Mouse (Mus musculus) midbrain, embryonic 15.5 days (tissue): ENCODE measurements around the gene Ptbp1. TPM values are rescaled to one million over a fixed set of nuclear protein-coding genes. Genes with fewer than 3 reads are reported as not detected.
"Not testable (repeated sequence)": the region's sequence is repeated elsewhere in the genome, so short reads cannot be mapped to it uniquely, and the experiment has no call there.

Source experiments
- ATAC-seq: fragments of 200-750 bp; cut with Nextera tagmentation; replicated peaks from 2 replicates; pipeline ENCODE4 v1.8.0; 2017; ENCODE audit warnings: moderate TSS enrichment
- H3K27ac ChIP-seq: fragments of 300-500 bp; sonication (generic); 2 replicates; pipeline ENCODE4 v1.5.1; 2015; ENCODE audit warnings: mild to moderate bottlenecking, inconsistent platforms
- H3K27me3 ChIP-seq: fragments of 300-500 bp; sonication (generic); replicated peaks from 2 replicates; pipeline ENCODE4 v1.6.1; 2015; ENCODE audit warnings: inconsistent platforms
- H3K36me3 ChIP-seq: fragments of 300-500 bp; sonication (generic); replicated peaks from 2 replicates; pipeline ENCODE4 v1.6.1; 2015; ENCODE audit warnings: inconsistent platforms
- H3K4me1 ChIP-seq: fragments of 300-500 bp; sonication (generic); 2 replicates; pipeline ENCODE4 v1.6.1; 2015; ENCODE audit warnings: inconsistent platforms
- H3K4me2 ChIP-seq: fragments of 300-500 bp; sonication (generic); 2 replicates; pipeline ENCODE4 v1.6.1; 2015; ENCODE audit warnings: inconsistent platforms, mild to moderate bottlenecking, moderate library complexity
- H3K4me3 ChIP-seq: fragments of 300-500 bp; sonication (generic); 2 replicates; pipeline ENCODE4 v1.5.1; 2015; ENCODE audit warnings: mild to moderate bottlenecking, inconsistent platforms
- H3K9ac ChIP-seq: fragments of 300-500 bp; sonication (generic); 2 replicates; pipeline ENCODE4 v1.6.1; 2015; ENCODE audit warnings: mild to moderate bottlenecking, inconsistent platforms
- H3K9me3 ChIP-seq: fragments of 300-500 bp; sonication (generic); 2 replicates; pipeline ENCODE4 v1.6.1; 2016; ENCODE audit warnings: inconsistent platforms
- WGBS: fragments of 180-500 bp; shearing (Covaris S2); methylation state at CpG from one replicate; pipeline ENCODE4 v1.1.7; 2015; ENCODE audit warnings: mixed read lengths; 5-methylcytosine and 5-hydroxymethylcytosine counted together
- polyA plus RNA-seq: library from polyadenylated mRNA; unstranded; fragments of >200 nt; fragmentation: Nextera tagmentation; extraction: Ambion mirVana; gene quantifications from 2 replicates; pipeline ENCODE4 v1.2.1, GENCODE M21; 2015

Gene Ptbp1
- polyA plus RNA-seq, 1 experiment from 2014 or later = 72.7 TPM

DNA sequence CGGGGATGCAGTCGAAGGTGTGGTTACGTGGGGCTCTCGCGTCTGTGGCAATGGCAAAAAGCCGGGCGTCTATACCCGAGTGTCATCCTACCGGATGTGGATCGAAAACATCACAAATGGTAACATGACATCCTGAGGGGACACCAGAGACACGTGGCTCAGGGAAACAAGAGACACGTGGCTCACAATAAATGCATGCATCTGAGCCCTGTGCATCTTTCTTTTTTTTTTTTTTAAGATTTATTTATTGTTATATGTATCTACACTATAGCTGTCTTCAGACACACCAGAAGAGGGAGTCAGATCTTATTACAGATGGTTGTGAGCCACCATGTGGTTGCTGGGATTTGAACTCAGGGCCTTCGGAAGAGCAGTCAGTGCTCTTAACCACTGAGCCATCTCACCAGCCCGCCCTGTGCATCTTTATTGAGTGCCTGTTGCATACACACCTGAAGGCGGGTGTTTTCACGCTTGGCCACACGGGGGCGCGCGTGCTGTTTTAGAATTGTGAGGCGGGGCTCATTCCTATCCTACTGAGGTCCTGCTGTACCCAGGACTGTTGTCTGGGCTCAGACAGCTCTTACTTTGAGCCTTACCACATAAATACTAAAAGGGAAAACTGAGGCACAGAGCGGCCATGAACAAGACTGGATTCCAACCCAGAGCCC is 38.4 kb downstream of the Ptbp1 start:
- H3K27me3 ChIP-seq, H3K4me1 ChIP-seq, H3K27ac ChIP-seq, H3K4me3 ChIP-seq, H3K9me3 ChIP-seq, H3K4me2 ChIP-seq, H3K9ac ChIP-seq: not testable (repeated sequence)
- ATAC-seq = peak; percentile 24
- 46% methylated on average over 22 of the region's 22 CpGs for WGBS
- 0 out of 2 replicates have a peak, but pooled peaks cover 11% of the 10 kb centered on the region for H3K36me3 ChIP-seq

DNA sequence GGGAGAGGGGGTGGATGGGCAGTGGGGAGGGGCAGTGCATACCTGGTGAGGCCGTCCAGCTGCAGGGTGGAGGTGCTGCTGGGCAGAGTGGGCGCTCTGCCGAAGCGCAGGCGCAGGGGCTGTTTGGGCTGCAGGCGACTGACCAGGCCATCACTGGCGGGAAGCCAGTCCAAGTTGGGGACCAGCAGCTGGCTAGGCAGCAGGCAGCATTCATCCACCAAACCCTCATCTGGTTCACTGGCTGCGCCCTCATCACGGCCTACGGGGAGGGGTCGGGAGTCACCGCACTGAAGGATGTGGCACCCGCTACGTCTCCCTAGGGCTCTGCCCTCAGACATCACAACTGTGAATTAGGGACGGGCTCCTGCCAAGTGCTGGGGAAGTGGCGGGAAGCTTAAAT is 42.1 kb downstream of the Ptbp1 start:
- no peak for ATAC-seq
- Histone ChIP-seq H3K4me2 (no peak overlapping the region), H3K9ac (no peak overlapping the region), H3K36me3 (0 out of 2 replicates have a peak, but pooled peaks cover 11% of the 10 kb centered on the region), H3K4me3 (no peak overlapping the region), H3K9me3 (no peaks in the 10 kb centered on the region), H3K27ac (no peak overlapping the region), H3K27me3 (no peaks in the 10 kb centered on the region), H3K4me1 (peaks cover 9% of the 10 kb centered on the region; the same call in 1 of the 2 replicates)
- 89% methylated on average over 16 of the region's 16 CpGs for WGBS

DNA sequence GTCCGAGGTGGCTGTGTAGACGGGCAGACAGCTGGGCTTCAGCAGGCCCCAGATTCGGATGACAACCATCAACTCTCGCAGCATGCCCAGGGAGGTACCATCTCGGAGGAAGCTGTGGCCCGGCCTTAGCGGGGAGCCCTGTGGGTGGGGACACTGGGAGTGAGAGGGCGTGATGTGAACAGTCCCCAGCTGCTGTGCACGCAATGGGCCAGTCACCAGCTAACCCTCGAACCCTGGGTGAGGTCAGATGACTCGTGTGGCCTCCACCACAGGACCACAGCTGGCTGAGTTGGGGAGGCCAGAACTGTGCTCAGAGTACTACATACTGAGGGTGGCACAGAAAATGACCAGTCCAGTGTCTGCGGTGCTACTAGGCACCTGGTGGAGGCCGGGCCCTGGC is 42.6 kb downstream of the Ptbp1 start:
- H3K36me3 ChIP-seq = 0 out of 2 replicates have a peak, but pooled peaks cover 11% of the 10 kb centered on the region

DNA sequence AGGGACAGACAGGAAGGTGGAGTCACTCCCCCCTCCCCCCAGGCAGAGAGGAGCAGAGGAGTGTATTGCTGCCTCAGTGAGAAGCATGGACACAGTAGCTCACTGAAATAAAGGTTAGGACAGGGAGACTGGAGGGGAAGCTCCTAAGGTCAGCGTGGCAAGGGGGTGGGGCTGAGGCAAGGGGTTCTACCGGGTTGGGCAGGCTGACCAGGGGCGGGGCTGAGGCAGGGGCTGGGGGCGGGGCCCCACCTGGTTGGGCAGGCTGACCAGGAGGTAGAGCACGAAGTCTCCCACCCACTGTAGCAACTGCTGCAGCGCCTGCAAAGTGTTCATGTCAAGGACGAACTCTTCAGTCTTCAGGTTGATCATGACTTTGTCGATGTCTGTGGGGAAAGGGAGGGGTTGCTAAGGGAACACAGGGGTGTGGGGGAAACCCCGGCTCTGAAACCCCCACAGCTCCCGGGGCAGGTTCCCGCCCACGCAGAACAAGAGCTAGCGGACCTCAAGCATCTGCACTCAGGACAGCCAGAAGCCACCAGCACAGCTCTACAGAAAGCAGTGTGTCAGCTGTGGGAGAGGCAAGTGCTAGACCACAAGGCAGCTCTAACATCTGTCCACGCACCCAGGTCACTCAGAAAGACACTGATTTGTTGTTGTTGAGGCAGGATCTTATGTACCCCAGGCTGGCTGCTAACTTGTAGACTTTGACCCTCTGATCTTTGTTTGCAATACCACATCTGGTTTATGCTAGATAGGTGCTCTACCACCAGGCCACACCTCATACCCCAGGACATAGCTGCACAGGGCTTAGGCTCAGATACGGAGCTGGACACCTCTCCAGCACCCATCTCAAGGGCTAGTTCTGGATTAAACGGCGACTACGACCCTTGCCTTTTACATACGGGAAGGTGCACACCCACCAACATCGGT is 43.4 kb downstream of the Ptbp1 start:
- Histone ChIP-seq H3K36me3 (0 out of 2 replicates have a peak, but pooled peaks cover 11% of the 10 kb centered on the region), H3K4me2 (no peak overlapping the region)
- WGBS = 54% methylated on average over 20 of the region's 20 CpGs

More for the DNA sequence above, 42.6 kb downstream of the Ptbp1 start:
- Histone ChIP-seq H3K4me3 (no peak overlapping the region), H3K9ac (no peak overlapping the region), H3K4me1 (peaks cover 9% of the 10 kb centered on the region; the same call in 1 of the 2 replicates), H3K4me2 (no peak overlapping the region), H3K9me3 (no peaks in the 10 kb centered on the region), H3K27ac (no peak overlapping the region), H3K27me3 (no peaks in the 10 kb centered on the region)
- 92% methylated on average over 13 of the region's 13 CpGs for WGBS
- no peak for ATAC-seq

DNA sequence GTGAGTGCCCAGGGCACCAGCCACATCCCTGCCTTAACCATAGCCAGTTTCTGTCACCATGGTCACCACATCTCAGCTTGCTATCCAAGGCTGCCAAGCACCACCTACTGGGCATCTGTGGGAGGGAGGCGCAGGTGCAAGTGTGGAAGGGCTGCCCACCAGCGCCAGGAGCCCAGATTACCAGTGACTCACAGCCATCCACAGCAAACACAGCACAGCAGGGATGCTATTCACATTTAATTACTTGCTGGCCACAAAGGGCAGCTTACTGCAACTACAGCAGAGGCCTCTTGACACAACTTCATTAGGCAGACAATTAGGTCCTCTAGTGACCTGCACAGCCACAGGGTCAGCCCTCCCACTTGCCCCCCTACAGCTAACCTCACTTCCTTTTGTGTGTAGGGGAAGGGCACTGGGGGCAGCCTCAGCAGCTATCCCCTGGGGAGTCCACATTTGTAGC is 46.8 kb downstream of the Ptbp1 start:
- H3K36me3 ChIP-seq = peaks cover 23% of the 10 kb centered on the region
- WGBS = 5% methylated on average over 2 of the region's 2 CpGs
- peaks cover 9% of the 10 kb centered on the region; the same call in 1 of the 2 replicates for H3K4me1 ChIP-seq
- H3K9ac ChIP-seq = 0 out of 2 replicates have a peak overlapping the region, but pooled peaks have one; percentile 4
- ATAC-seq = peak; percentile 57
- H3K27ac ChIP-seq = peak overlapping the region; percentile 30
- H3K4me2 ChIP-seq = no peak overlapping the region
- H3K27me3 ChIP-seq = no peaks in the 10 kb centered on the region
- no peak overlapping the region for H3K4me3 ChIP-seq
- no peaks in the 10 kb centered on the region for H3K9me3 ChIP-seq

More for the DNA sequence above, 43.4 kb downstream of the Ptbp1 start:
- no peak overlapping the region for H3K27ac ChIP-seq
- no peak for ATAC-seq
- H3K9me3 ChIP-seq = no peaks in the 10 kb centered on the region
- H3K9ac ChIP-seq = no peak overlapping the region
- H3K4me3 ChIP-seq = no peak overlapping the region
- peaks cover 9% of the 10 kb centered on the region; the same call in 1 of the 2 replicates for H3K4me1 ChIP-seq
- no peaks in the 10 kb centered on the region for H3K27me3 ChIP-seq

DNA sequence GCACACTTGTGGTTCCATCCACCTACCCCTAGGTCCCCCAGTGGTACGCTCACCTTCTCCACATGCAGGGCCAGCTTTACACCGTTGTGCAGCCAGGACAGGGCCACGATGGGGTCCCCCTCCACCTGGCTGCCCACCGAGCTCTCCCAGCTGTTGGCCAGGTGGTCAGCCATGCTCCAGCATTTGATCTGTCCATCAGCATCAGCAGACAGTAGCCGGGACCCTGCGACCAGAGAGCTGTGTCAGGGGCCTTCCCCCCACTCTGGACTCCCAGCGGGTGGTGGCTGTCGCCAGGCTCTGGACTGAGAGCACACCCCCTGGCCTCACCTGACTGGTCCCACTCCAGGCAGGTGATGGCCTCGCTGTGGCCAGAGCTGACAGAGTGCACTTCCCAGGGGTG is 52.5 kb downstream of the Ptbp1 start:
- Histone ChIP-seq H3K4me2 (no peak overlapping the region), H3K9me3 (no peaks in the 10 kb centered on the region), H3K4me1 (peaks cover 14% of the 10 kb centered on the region), H3K27me3 (no peaks in the 10 kb centered on the region), H3K27ac (no peak overlapping the region), H3K4me3 (no peak overlapping the region), H3K36me3 (peaks cover 17% of the 10 kb centered on the region), H3K9ac (no peak overlapping the region)
- WGBS = 89% methylated on average over 9 of the region's 9 CpGs
- no peak for ATAC-seq

DNA sequence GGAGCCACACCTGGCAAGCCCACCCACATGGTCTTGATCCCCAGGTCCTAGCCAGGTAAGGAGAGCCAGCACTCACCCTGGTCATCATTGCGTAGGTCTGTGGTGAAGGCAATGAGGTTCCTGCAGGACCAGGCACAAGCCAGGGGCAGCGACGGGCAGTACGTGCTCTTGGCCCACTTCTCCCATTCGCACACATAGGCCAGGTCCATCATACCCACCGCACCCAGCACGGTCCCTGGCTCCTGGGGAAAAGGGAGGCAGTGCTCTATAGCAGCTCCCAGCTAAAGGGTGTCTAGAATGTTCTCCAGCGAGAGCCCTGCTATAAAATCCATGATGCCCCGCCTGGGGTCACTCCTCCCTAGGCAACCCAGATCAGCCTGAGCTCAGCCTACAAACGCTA is 53.2 kb downstream of the Ptbp1 start:
- 95% methylated on average over 10 of the region's 10 CpGs for WGBS
- no peak for ATAC-seq

DNA sequence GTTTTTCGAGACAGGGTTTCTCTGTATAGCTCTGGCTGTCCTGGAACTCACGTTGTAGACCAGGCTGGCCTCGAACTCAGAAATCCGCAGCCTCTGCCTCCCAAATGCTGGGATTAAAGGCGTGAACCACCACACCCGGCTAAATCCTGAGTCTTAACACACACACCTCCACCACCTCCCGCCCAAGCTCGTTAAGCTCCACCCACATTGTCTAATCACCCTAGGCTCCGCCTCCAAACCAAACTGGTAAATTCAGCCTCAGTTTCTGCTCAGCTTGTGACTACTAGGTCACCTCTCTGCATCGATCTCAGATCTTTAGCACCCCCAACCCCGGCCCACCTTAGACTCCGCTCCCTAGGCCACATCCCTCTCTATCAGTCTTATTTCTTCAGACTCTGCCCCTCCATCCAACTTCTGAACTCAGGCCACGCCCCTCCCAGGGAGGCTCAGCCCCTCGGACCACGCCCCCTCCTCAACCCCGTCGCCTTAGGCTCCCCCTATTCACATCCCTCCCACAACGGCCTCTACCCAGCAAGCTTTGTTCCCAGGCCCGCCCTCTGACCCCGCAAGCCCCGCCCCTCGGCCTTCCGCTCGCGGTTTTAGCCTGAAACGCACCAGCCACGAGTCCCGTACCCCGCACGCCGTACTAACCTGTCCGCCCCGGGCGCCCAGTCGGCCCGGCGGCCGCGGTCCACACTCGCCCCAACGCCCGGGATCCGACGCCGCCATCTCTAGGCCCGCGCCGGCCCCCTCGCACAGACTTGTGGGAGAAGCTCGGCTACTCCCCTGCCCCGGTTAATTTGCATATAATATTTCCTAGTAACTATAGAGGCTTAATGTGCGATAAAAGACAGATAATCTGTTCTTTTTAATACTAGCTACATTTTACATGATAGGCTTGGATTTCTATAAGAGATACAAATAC is 54.2 kb downstream of the Ptbp1 start, which contains the start of gene Med16:
Med16 (minus strand) TSS at position 757 of the 925 bp plus-strand sequence.
- Histone ChIP-seq H3K9ac (peak within 1 kb of the TSS; percentile 92), H3K9me3 (no peaks in the 10 kb centered on the region), H3K27ac (peak within 1 kb of the TSS; percentile 99), H3K4me2 (peak within 1 kb of the TSS; percentile 47), H3K4me1 (peaks cover 16% of the 10 kb centered on the region), H3K4me3 (peak within 1 kb of the TSS; percentile 83), H3K27me3 (no peaks in the 10 kb centered on the region), H3K36me3 (peaks cover 17% of the 10 kb centered on the region)
- 3% methylated on average over 51 of the region's 52 CpGs for WGBS
- peak; percentile 89 for ATAC-seq

More for the DNA sequence above, 53.2 kb downstream of the Ptbp1 start:
- Histone ChIP-seq H3K4me3 (peak overlapping the region; percentile 83; the same call in 1 of the 2 replicates), H3K9me3 (no peaks in the 10 kb centered on the region), H3K36me3 (peaks cover 17% of the 10 kb centered on the region), H3K4me2 (no peak overlapping the region; the same call in 1 of the 2 replicates), H3K27me3 (no peaks in the 10 kb centered on the region), H3K9ac (no peak overlapping the region), H3K4me1 (peaks cover 14% of the 10 kb centered on the region), H3K27ac (0 out of 2 replicates have a peak overlapping the region, but pooled peaks have one; percentile 26)

DNA sequence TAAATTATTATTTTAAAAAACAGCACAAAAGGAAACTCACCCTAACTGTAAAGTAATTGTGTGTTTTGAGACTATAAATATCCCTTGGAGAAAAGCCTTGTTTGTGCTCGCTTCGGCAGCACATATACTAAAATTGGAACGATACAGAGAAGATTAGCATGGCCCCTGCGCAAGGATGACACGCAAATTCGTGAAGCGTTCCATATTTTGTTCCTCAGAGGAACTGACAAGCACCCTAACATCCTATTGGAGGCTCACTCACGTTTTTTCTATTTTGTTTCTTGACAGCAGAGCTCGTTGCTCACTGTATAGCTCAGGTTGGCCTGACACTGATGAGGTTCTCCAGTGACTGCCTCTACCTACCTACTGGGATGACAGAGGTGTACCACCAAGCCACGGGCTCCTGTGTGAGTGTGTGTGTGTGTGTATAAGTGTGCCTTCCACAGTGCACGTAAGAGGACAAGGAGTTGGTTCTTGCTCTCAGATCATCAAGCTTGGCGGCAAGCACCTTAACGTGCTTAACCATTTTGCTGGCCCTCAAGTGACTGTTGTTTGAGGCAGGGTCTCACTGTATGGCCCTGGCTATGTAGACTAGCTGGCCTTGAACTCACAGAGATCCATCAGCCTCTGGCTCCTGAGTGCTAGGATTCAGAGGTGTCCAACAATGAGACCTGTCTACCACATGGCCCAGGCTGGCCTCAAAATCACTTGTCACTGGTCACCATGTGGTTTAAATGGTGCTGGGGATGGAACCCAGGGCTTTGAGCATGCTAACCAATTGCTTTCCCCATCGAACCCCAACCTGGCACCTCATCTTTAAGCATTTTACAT is 55.1 kb downstream of the Ptbp1 start:
- ATAC-seq = peak; percentile 65
- peaks cover 12% of the 10 kb centered on the region for H3K36me3 ChIP-seq
- peak overlapping the region; percentile 99 for H3K27ac ChIP-seq
- H3K4me3 ChIP-seq = peak overlapping the region; percentile 83
- H3K4me2 ChIP-seq = peak overlapping the region; percentile 47
- no peaks in the 10 kb centered on the region for H3K9me3 ChIP-seq
- peaks cover 25% of the 10 kb centered on the region for H3K4me1 ChIP-seq
- H3K27me3 ChIP-seq = no peaks in the 10 kb centered on the region
- H3K9ac ChIP-seq = peak overlapping the region; percentile 92
- 22% methylated on average over 14 of the region's 14 CpGs for WGBS

DNA sequence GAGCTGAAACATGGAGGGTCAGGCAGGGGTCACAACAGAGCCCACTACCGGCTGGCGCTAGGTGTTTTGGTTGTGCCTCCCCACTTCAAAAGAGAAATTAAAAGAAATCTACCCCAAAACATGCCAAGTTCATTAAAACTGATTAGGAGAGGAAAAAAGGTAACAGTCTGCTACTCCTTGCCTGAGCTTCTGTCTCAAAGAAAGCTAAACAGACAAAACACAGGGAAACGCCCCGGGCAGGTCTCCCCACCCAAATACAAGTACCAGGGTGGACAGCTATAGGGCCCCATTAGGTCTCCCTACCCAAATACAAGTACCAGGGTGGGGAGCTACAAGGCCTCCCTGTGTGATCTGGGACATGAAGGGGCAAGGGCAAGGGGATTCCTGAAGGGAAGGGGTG is 56.3 kb downstream of the Ptbp1 start, which contains the start of gene Gm26602:
Gm26602 (plus strand) TSS at position 301 of the 400 bp plus-strand sequence.
- H3K9ac ChIP-seq = no peak within 1 kb of the TSS
- peaks cover under 1% of the 10 kb centered on the region; the same call in 1 of the 2 replicates for H3K36me3 ChIP-seq
- no peaks in the 10 kb centered on the region for H3K27me3 ChIP-seq
- ATAC-seq = no peak
- WGBS = 95% methylated on average over 4 of the region's 4 CpGs
- peaks cover 37% of the 10 kb centered on the region for H3K4me1 ChIP-seq
- H3K4me2 ChIP-seq = peak within 1 kb of the TSS; percentile 47; the same call in 1 of the 2 replicates
- H3K4me3 ChIP-seq = no peak within 1 kb of the TSS
- H3K9me3 ChIP-seq = no peaks in the 10 kb centered on the region
- H3K27ac ChIP-seq = peak within 1 kb of the TSS; percentile 99
